Mouse (Mus musculus) megakaryocyte, embryonic 14.5 days (primary cell): ENCODE results near the gene Keap1. TPM values are rescaled to one million over a fixed set of nuclear protein-coding genes. Genes with fewer than 3 reads are reported as not detected.

Experiments
- H3K27me3 ChIP-seq: replicated peaks from 2 replicates; pipeline ENCODE3; 2012; ENCODE audit warnings: inconsistent platforms
- H3K36me3 ChIP-seq: replicated peaks from 2 replicates; pipeline ENCODE3; 2012; ENCODE audit warnings: low read length, inconsistent platforms, mixed read lengths
- H3K4me1 ChIP-seq: 2 replicates; pipeline ENCODE4 v1.6.1; 2012; ENCODE audit warnings: inconsistent platforms
- H3K4me3 ChIP-seq: replicated peaks from 2 replicates; pipeline ENCODE3; 2012; ENCODE audit warnings: moderate library complexity, mild to moderate bottlenecking, inconsistent platforms
- H3K9me3 ChIP-seq: 2 replicates; pipeline ENCODE4 v1.6.1; 2012; ENCODE audit warnings: inconsistent platforms
- FLI1 ChIP-seq: IDR thresholded peaks from 2 replicates; pipeline ENCODE4 v1.6.1; 2012; ENCODE audit warnings: low read length, inconsistent platforms, mixed read lengths
- GATA1 ChIP-seq: IDR thresholded peaks from 3 replicates; pipeline ENCODE4 v1.6.1; 2012; ENCODE audit warnings: mixed read lengths, low read length, inconsistent platforms, borderline replicate concordance
- polyA plus RNA-seq: library from polyadenylated mRNA; stranded (reverse); fragments of >175 nt; gene quantifications from 2 replicates; pipeline ENCODE4 v1.2.3, GENCODE M21; 2012; ENCODE audit warnings: low replicate concordance; ENCODE audit not compliant: insufficient read depth

Gene Keap1
- 47.4 and 49.4 TPM in 2 replicates for polyA plus RNA-seq

GRCm38 (mm10) chr9:21238733-21239464, at the start of gene Keap1:
Keap1 (minus strand) TSS chr9:21239361.
- Histone ChIP-seq H3K4me1 (peaks cover 64% of the 10 kb centered on the region), H3K27me3 (peaks cover 20% of the 10 kb centered on the region), H3K36me3 (peaks cover 29% of the 10 kb centered on the region), H3K4me3 (peak within 1 kb of the TSS; percentile 98), H3K9me3 (peaks cover 10% of the 10 kb centered on the region; the same call in 1 of the 2 replicates)
- TF ChIP-seq GATA1 (no peak), FLI1 (no peak)

- peak overlapping the region; percentile 96 for H3K4me3 ChIP-seq
- H3K9me3 ChIP-seq, result no peaks in the 10 kb centered on the region
- TF ChIP-seq FLI1, result no peak
- no peak for TF ChIP-seq GATA1
- peaks cover 56% of the 10 kb centered on the region for H3K4me1 ChIP-seq
- peaks cover 40% of the 10 kb centered on the region for H3K36me3 ChIP-seq
- H3K27me3 ChIP-seq, result no peaks in the 10 kb centered on the region
Measured at GRCm38 (mm10) chr9:21288404-21289336, 49.5 kb upstream of the Keap1 start.

DNA sequence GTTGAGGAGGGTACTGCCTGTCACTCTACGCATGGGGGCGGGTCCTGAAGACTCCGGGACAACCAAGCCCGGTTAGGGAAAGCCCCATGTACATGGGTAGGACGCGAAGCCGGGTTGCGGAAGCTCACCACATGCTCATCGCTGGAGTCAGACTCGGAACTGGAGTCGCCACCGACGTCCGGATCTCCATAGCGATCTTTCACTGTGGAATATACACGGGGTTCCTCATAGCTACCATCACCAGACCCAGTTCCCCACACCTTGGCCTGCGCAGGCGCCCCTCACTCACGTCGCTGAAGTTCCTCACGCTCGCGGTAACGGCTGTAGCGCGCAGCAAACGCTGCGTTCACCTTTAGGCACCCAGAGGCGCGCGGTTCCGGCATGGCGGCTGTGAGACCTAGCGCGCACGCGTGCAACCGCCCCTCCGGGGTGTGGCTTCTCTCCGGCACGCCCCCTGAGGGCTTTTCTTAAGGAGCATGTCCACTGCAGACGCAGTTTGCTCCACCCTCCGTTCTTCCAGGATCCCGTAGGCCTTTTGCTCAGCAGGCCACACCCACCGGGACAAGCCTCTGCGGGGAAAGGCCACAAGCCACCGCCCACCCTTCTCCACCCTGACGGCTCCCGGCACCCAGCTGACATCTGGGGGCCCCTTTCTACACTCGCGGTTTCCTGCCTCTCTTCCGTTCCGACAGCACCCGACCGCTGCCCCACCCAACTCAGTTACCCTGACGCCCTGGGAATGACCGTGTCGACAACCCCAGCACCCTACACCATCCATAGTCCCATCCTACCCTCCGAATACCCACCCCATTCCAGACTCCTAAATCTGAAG, 48.6 kb upstream of the Keap1 start, which contains the start of gene Kri1:
Gene Kri1, minus strand, starts transcription at position 399 of the 832 bp plus-strand sequence.
- Histone ChIP-seq H3K27me3 (no peaks in the 10 kb centered on the region), H3K4me3 (peak within 1 kb of the TSS; percentile 96), H3K9me3 (no peaks in the 10 kb centered on the region), H3K4me1 (peaks cover 59% of the 10 kb centered on the region), H3K36me3 (peaks cover 47% of the 10 kb centered on the region)
- TF ChIP-seq FLI1, result peak; percentile 74; the same call in 1 of the 2 replicates
- no peak for TF ChIP-seq GATA1

GRCm38 (mm10) chr9:21286753-21287152, 47.6 kb upstream of the Keap1 start:
- Histone ChIP-seq H3K4me3 (peak overlapping the region; percentile 96), H3K27me3 (no peaks in the 10 kb centered on the region), H3K9me3 (no peaks in the 10 kb centered on the region), H3K4me1 (peaks cover 56% of the 10 kb centered on the region), H3K36me3 (peaks cover 56% of the 10 kb centered on the region)
- TF ChIP-seq FLI1 (no peak), GATA1 (no peak; the same call in 2 of the 3 replicates)

GRCm38 (mm10) chr9:21283994-21284393, 44.8 kb upstream of the Keap1 start:
- H3K36me3 ChIP-seq, result peaks cover 78% of the 10 kb centered on the region

DNA sequence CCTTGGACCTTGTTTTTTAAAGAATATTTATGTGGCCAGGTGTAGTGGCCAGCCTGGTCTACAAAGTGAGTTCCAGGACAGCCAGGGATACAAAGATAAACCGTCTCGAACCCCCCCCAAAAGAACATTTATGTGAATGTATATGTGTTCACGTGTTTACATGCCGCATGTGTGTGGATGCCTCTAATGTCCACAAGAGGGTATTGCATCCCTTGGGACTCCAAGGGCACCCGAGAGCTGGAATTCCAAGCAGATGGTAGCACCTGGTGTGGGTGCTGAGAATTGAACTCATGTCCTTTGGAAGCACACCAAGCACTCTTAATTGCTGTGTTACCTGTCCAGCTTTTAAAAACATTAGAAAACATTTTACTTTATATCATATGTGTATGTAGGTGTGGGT, 44.4 kb upstream of the Keap1 start:
- no peak for TF ChIP-seq FLI1
- TF ChIP-seq GATA1, result no peak
- Histone ChIP-seq H3K4me3 (no peak overlapping the region), H3K36me3 (peaks cover 78% of the 10 kb centered on the region), H3K27me3 (no peaks in the 10 kb centered on the region), H3K9me3 (no peaks in the 10 kb centered on the region), H3K4me1 (peaks cover 66% of the 10 kb centered on the region)

More at GRCm38 (mm10) chr9:21283994-21284393, 44.8 kb upstream of the Keap1 start:
- peaks cover 66% of the 10 kb centered on the region for H3K4me1 ChIP-seq
- H3K9me3 ChIP-seq, result no peaks in the 10 kb centered on the region
- H3K4me3 ChIP-seq, result no peak overlapping the region
- H3K27me3 ChIP-seq, result no peaks in the 10 kb centered on the region
- TF ChIP-seq FLI1 (no peak), GATA1 (no peak)

- Histone ChIP-seq H3K4me3 (no peak overlapping the region), H3K9me3 (no peaks in the 10 kb centered on the region), H3K4me1 (peaks cover 77% of the 10 kb centered on the region), H3K27me3 (no peaks in the 10 kb centered on the region), H3K36me3 (peaks cover 97% of the 10 kb centered on the region)
- TF ChIP-seq GATA1 (no peak), FLI1 (no peak)
Measured at GRCm38 (mm10) chr9:21277776-21278175, 38.6 kb upstream of the Keap1 start.

DNA sequence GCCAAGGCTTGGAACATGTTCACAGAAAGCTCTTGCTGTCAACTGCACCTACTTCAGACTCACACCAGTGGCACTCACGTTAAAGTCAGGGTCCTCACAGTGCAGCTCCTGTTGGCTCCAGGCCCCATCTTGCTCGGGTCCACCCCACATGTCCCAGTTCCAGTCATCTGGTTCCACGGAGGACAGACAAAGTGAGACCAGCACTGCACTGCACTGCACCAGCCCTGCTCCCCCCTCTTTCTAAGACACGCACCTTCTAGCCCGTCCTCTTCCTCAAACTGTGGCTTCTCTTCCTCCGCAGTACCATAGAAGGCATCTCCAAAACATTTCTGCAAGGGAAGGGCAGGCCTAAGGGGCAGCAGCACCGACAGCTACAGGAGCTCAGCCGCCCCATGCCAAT, 37.1 kb upstream of the Keap1 start:
- TF ChIP-seq GATA1 (no peak), FLI1 (no peak)
- Histone ChIP-seq H3K4me3 (peak overlapping the region; percentile 54), H3K36me3 (peaks cover 98% of the 10 kb centered on the region), H3K4me1 (peaks cover 88% of the 10 kb centered on the region), H3K27me3 (no peaks in the 10 kb centered on the region), H3K9me3 (no peaks in the 10 kb centered on the region)

DNA sequence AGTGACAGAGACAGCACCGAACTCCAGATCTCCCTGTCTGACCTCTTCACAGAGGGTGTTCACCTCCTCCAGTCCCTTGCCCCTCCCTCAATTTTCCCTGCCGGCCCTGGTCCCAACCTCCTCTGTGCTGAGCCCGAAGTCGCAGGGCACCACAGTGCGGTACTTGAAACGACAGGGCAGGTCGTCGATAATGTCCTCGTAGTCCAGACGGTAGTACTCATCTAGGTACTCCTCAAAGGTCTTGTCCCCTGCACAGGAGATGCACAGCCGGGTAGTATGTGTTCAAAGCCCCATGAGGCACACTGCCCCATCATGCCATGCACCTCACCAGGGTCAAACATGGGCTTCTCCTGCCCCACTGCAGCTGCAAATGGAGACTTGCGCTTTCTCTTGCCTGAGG, 36.6 kb upstream of the Keap1 start:
- no peaks in the 10 kb centered on the region for H3K9me3 ChIP-seq
- H3K4me3 ChIP-seq, result peak overlapping the region; percentile 51
- peaks cover 98% of the 10 kb centered on the region for H3K36me3 ChIP-seq
- TF ChIP-seq FLI1, result no peak
- TF ChIP-seq GATA1, result no peak
- peaks cover 94% of the 10 kb centered on the region for H3K4me1 ChIP-seq
- H3K27me3 ChIP-seq, result no peaks in the 10 kb centered on the region
